Mouse (Mus musculus) small intestine, adult 2 months (tissue): ENCODE measurements around the gene Pif1. TPM values are rescaled to one million over a fixed set of nuclear protein-coding genes. Genes with fewer than 3 reads are reported as not detected.

ENCODE experiments used
- H3K27ac ChIP-seq: fragments of 200-500 bp; 2 replicates; pipeline ENCODE4 v1.5.1; 2012; ENCODE audit warnings: low read depth, low read length, control low read depth, inconsistent platforms; ENCODE audit not compliant: insufficient read depth
- H3K27me3 ChIP-seq: fragments of 200-500 bp; 2 replicates; pipeline ENCODE4 v1.6.1; 2012; ENCODE audit warnings: mild to moderate bottlenecking, moderate library complexity, low read length, inconsistent platforms; ENCODE audit not compliant: control insufficient read depth, insufficient read depth
- H3K36me3 ChIP-seq: fragments of 200-500 bp; 2 replicates; pipeline ENCODE4 v1.6.1; 2012; ENCODE audit warnings: mild to moderate bottlenecking, low read length, control low read depth, inconsistent platforms; ENCODE audit not compliant: control insufficient read depth, insufficient read depth
- H3K4me1 ChIP-seq: fragments of 200-500 bp; 2 replicates; pipeline ENCODE4 v1.6.1; 2012; ENCODE audit warnings: low read length, inconsistent platforms, mixed read lengths; ENCODE audit not compliant: control insufficient read depth, insufficient read depth, insufficient read length
- H3K4me3 ChIP-seq: fragments of 200-500 bp; 2 replicates; pipeline ENCODE4 v1.5.1; 2012; ENCODE audit warnings: low read depth, mild to moderate bottlenecking, control low read depth, inconsistent platforms, low read length, moderate library complexity
- CTCF ChIP-seq: fragments of 200-500 bp; IDR thresholded peaks from 2 replicates; pipeline ENCODE4 v1.5.1; 2012; ENCODE audit warnings: low read depth, mild to moderate bottlenecking, control low read depth, inconsistent platforms, low read length, moderate library complexity, mixed read lengths; ENCODE audit not compliant: insufficient replicate concordance, insufficient read length; ENCODE audit errors: extremely low read depth
- POLR2A ChIP-seq: fragments of 200-500 bp; IDR thresholded peaks from 2 replicates; pipeline ENCODE4 v1.6.1; 2012; ENCODE audit warnings: low read depth, mild to moderate bottlenecking, control low read depth, inconsistent platforms, low read length, moderate library complexity
- WGBS: fragments of 180-500 bp; shearing (Covaris S2); methylation state at CpG from one replicate; pipeline ENCODE4 v1.1.7; 2018; 5-methylcytosine and 5-hydroxymethylcytosine counted together
- polyA plus RNA-seq: library from polyadenylated mRNA; depleted of rRNA; stranded (reverse); fragments of >200 nt; gene quantifications from 2 replicates; pipeline ENCODE4 v1.2.3, GENCODE M21; 2012

The Pif1 gene
- polyA plus RNA-seq, 1 experiment, result 3.8 TPM

- Histone ChIP-seq H3K27me3 (no peaks in the 10 kb centered on the region), H3K36me3 (peaks cover 3% of the 10 kb centered on the region; the same call in 1 of the 2 replicates), H3K4me1 (peaks cover 10% of the 10 kb centered on the region; the same call in 1 of the 2 replicates), H3K4me3 (no peak overlapping the region), H3K27ac (no peak overlapping the region; the same call in 1 of the 2 replicates)
- TF ChIP-seq CTCF (no peak), POLR2A (no peak)
- 75% methylated on average over 11 of the region's 11 CpGs for WGBS
Observed at GRCm38 (mm10) chr9:65574513-65575392, 12.2 kb upstream of the Pif1 start.

DNA sequence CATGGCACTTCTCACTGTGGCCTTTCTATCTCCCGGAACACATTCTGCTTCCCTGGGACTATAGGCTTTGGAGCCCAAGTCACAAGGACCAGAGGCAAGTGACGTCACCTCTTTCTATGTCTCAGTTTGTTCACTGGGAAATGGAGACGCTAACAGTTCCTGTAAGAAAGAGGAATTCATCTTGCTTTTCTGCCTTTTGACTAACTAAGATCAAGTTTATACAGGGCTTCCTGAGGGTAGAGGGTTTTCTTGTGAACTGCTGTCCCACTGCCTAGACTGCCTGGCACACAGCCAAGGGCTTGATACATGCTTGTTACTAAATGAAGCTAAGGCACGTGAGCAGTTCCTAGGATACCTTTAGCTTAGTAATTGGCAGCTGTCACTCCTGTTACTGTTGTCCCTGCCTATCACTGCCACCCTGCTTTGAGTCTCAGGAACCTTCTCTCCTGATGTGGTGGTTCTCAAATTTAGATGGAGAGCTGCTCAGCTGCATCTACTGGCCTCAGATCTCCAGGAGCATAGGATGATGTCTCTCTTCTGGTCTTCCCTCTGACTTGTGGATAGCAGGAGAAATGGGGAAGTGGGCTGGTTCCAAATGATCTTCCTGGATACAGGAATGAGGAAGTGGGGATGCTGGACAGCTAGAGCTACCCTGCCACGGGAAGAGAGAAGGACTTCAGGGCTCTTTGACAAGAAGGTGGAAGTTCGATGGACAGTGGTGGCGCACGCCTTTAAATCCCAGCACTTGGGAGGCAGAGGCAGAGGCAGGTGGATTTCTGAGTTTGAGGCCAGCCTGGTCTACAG, 11.4 kb upstream of the Pif1 start:
- no peak overlapping the region; the same call in 1 of the 2 replicates for H3K27ac ChIP-seq
- no peak for TF ChIP-seq CTCF
- TF ChIP-seq POLR2A, result no peak
- 59% methylated on average over 8 of the region's 8 CpGs for WGBS
- no peaks in the 10 kb centered on the region for H3K27me3 ChIP-seq
- H3K4me3 ChIP-seq, result no peak overlapping the region
- peaks cover 3% of the 10 kb centered on the region; the same call in 1 of the 2 replicates for H3K36me3 ChIP-seq
- H3K4me1 ChIP-seq, result peaks cover 10% of the 10 kb centered on the region; the same call in 1 of the 2 replicates

- H3K27ac ChIP-seq, result no peak overlapping the region
- TF ChIP-seq CTCF, result no peak
- TF ChIP-seq POLR2A, result no peak
- WGBS, result 73% methylated on average over 7 of the region's 7 CpGs
Observed at GRCm38 (mm10) chr9:65576861-65577510, 10.0 kb upstream of the Pif1 start.

GRCm38 (mm10) chr9:65577511-65578196, 9.3 kb upstream of the Pif1 start:
- no peak overlapping the region for H3K27ac ChIP-seq
- WGBS, result 92% methylated on average over 4 of the region's 4 CpGs
- H3K4me3 ChIP-seq, result no peak overlapping the region
- no peaks in the 10 kb centered on the region for H3K36me3 ChIP-seq
- TF ChIP-seq CTCF, result no peak
- TF ChIP-seq POLR2A, result no peak
- peaks cover 10% of the 10 kb centered on the region; the same call in 1 of the 2 replicates for H3K4me1 ChIP-seq
- no peaks in the 10 kb centered on the region for H3K27me3 ChIP-seq

More at GRCm38 (mm10) chr9:65576861-65577510, 10.0 kb upstream of the Pif1 start:
- Histone ChIP-seq H3K36me3 (peaks cover 2% of the 10 kb centered on the region; the same call in 1 of the 2 replicates), H3K4me3 (no peak overlapping the region), H3K4me1 (peaks cover 10% of the 10 kb centered on the region; the same call in 1 of the 2 replicates), H3K27me3 (no peaks in the 10 kb centered on the region)

GRCm38 (mm10) chr9:65578801-65579249, 8.1 kb upstream of the Pif1 start:
- TF ChIP-seq POLR2A, result no peak
- TF ChIP-seq CTCF, result no peak
- no peaks in the 10 kb centered on the region for H3K27me3 ChIP-seq
- H3K27ac ChIP-seq, result peak overlapping the region; percentile 60
- peaks cover 10% of the 10 kb centered on the region; the same call in 1 of the 2 replicates for H3K4me1 ChIP-seq
- no peaks in the 10 kb centered on the region for H3K36me3 ChIP-seq
- WGBS, result 59% methylated on average over 9 of the region's 9 CpGs
- peak overlapping the region; percentile 92 for H3K4me3 ChIP-seq

GRCm38 (mm10) chr9:65579781-65580371, 7.1 kb upstream of the Pif1 start, which contains the start of gene Plekho2:
Gene Plekho2 (minus strand): TSS chr9:65580040.
- TF ChIP-seq POLR2A, result peak; percentile 97
- no peak for TF ChIP-seq CTCF
- Histone ChIP-seq H3K4me3 (peak within 1 kb of the TSS; percentile 92), H3K4me1 (peaks cover 10% of the 10 kb centered on the region; the same call in 1 of the 2 replicates), H3K27ac (peak within 1 kb of the TSS; percentile 60), H3K36me3 (no peaks in the 10 kb centered on the region), H3K27me3 (no peaks in the 10 kb centered on the region)
- WGBS, result under 1% methylated on average over 45 of the region's 45 CpGs
